Mouse (Mus musculus) cerebellum, adult 8-10 months (tissue): ENCODE results near the gene Tent4b.

ENCODE experiments used
- DNase-seq: peaks from one replicate; pipeline ENCODE4 v3.0.0; 2022

Gene Tent4b

DNA sequence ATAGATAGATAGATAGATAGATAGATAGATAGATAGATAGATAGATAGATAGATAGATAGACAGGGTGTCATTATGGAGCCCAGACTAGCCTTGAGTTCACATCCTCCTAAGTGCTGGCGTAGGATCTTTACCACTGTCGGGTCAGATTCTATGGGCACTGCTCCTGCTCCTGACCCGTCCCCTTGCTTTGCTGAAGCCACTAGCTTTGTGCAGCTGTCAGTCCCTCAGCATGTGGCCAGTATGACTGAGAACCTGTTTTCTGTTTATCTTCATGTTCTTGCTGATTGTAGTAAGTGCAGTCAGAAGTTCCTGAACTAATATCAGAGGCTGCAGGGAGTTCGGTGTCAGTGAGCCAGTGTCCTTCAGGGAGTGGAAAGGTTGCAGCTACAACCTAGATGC, 108.7 kb downstream of the Tent4b start:
- no peak for DNase-seq
